Mouse (Mus musculus) liver, embryonic 14.5 days (tissue): ENCODE results near the gene Phc2. TPM values are rescaled to one million over a fixed set of nuclear protein-coding genes. Genes with fewer than 3 reads are reported as not detected.

Experiments
- ATAC-seq: fragments of 200-750 bp; cut with Nextera tagmentation; 2 replicates; pipeline ENCODE4 v1.8.0; 2017; ENCODE audit warnings: moderate number of reproducible peaks, mild to moderate bottlenecking, moderate library complexity; ENCODE audit not compliant: insufficient read depth
- DNase-seq, 3 experiments: peaks; one replicate each; pipeline ENCODE4 v3.0.0-alpha.2; 2012 to 2013; ENCODE audit warnings: low read depth in 3 of 3, low spot score in 3 of 3
- H3K27ac ChIP-seq: fragments of 300-500 bp; sonication (generic); 2 replicates; pipeline ENCODE4 v1.5.1; 2014; ENCODE audit warnings: moderate library complexity, mild to moderate bottlenecking, control low read depth, inconsistent platforms
- H3K27me3 ChIP-seq: fragments of 300-500 bp; sonication (generic); 2 replicates; pipeline ENCODE4 v1.6.1; 2014; ENCODE audit warnings: mild to moderate bottlenecking, low read length, moderate library complexity; ENCODE audit not compliant: control insufficient read depth, insufficient read depth
- H3K36me3 ChIP-seq: fragments of 300-500 bp; sonication (generic); replicated peaks from 2 replicates; pipeline ENCODE4 v1.6.1; 2014; ENCODE audit warnings: low read depth; ENCODE audit not compliant: control insufficient read depth, insufficient read depth
- H3K4me1 ChIP-seq, 2 experiments: fragments of 200-500 bp in 1 of 2; fragments of 300-500 bp in 1 of 2; sonication (generic) in 1 of 2; replicated peaks; 2 replicates each; pipeline ENCODE4 v1.6.1; 2012 to 2014; ENCODE audit warnings: antibody characterized with exemption in 1 of 2, inconsistent platforms in 1 of 2, low read length in 1 of 2; ENCODE audit not compliant: control insufficient read depth in 2 of 2, insufficient read depth in 2 of 2
- H3K4me2 ChIP-seq: fragments of 300-500 bp; sonication (generic); 2 replicates; pipeline ENCODE4 v1.6.1; 2014; ENCODE audit warnings: low read depth, mild to moderate bottlenecking, control low read depth, moderate library complexity
- H3K4me3 ChIP-seq, 2 experiments: fragments of 200-500 bp in 1 of 2; fragments of 300-500 bp in 1 of 2; sonication (generic) in 1 of 2; 2 replicates each; pipeline ENCODE4 v1.5.1; 2012 to 2014; ENCODE audit warnings: low read depth in 2 of 2, low read length in 2 of 2, mild to moderate bottlenecking in 2 of 2, control low read depth in 1 of 2, inconsistent platforms in 1 of 2, moderate library complexity in 1 of 2; ENCODE audit not compliant: insufficient read depth in 1 of 2
- H3K9ac ChIP-seq: fragments of 300-500 bp; sonication (generic); replicated peaks from 2 replicates; pipeline ENCODE4 v1.6.1; 2014; ENCODE audit warnings: mild to moderate bottlenecking, control low read depth, moderate library complexity
- H3K9me3 ChIP-seq: fragments of 300-500 bp; sonication (generic); 2 replicates; pipeline ENCODE4 v1.6.1; 2016; ENCODE audit warnings: low read length, mixed read lengths; ENCODE audit not compliant: control insufficient read depth
- CTCF ChIP-seq: IDR thresholded peaks from 2 replicates; pipeline ENCODE4 v1.5.1; 2016; ENCODE audit warnings: antibody characterized with exemption, low read depth, control low read depth
- EP300 ChIP-seq: IDR thresholded peaks from 2 replicates; pipeline ENCODE4 v1.6.1; 2016; ENCODE audit warnings: antibody characterized with exemption, low read depth
- WGBS: fragments of 180-500 bp; shearing (Covaris S2); extraction: QIAGEN DNeasy Blood & Tissue Kit; methylation state at CpG from one replicate; pipeline ENCODE4 v1.1.7; 2014; ENCODE audit not compliant: insufficient replicate concordance; 5-methylcytosine and 5-hydroxymethylcytosine counted together
- polyA plus RNA-seq, 2 experiments: library from polyadenylated mRNA; depleted of rRNA in 1 of 2; stranded (reverse) in 1 of 2; unstranded in 1 of 2; fragments of >200 nt; fragmentation: Nextera tagmentation in 1 of 2; extraction: Ambion mirVana in 1 of 2; gene quantifications; 2 replicates each; pipeline versions ENCODE4 v1.2.1 to v1.2.3; 2012 to 2014

Gene Phc2
- polyA plus RNA-seq, 2 experiments, result 8.8 to 17.1 TPM

- Histone ChIP-seq H3K4me2 (no peak overlapping the region), H3K27ac (no peak overlapping the region), H3K36me3 (no peaks in the 10 kb centered on the region), H3K9ac (no peak overlapping the region), H3K4me1 (peaks cover 4 to 14% of the 10 kb centered on the region in 2 experiments), H3K27me3 (no peaks in the 10 kb centered on the region), H3K4me3 (no peak overlapping the region), H3K9me3 (no peaks in the 10 kb centered on the region)
- WGBS, result 69% methylated on average over 4 of the region's 4 CpGs
- no peak for DNase-seq
- no peak for ATAC-seq
- TF ChIP-seq CTCF (no peak), EP300 (no peak)
These were observed 67.3 kb downstream of the Phc2 start for GRCm38 (mm10) chr4:128721761-128722160.

GRCm38 (mm10) chr4:128722932-128723331 lies 68.4 kb downstream of the Phc2 start:
- no peaks in the 10 kb centered on the region for H3K9me3 ChIP-seq
- no peak overlapping the region for H3K4me3 ChIP-seq
- H3K4me2 ChIP-seq, result no peak overlapping the region
- 67% methylated on average over 8 of the region's 8 CpGs for WGBS
- ATAC-seq, result no peak
- no peak for DNase-seq
- peaks cover 7 to 18% of the 10 kb centered on the region in 2 experiments for H3K4me1 ChIP-seq
- H3K9ac ChIP-seq, result no peak overlapping the region
- no peaks in the 10 kb centered on the region for H3K27me3 ChIP-seq
- no peak overlapping the region for H3K27ac ChIP-seq
- no peaks in the 10 kb centered on the region for H3K36me3 ChIP-seq
- TF ChIP-seq CTCF, result no peak
- no peak for TF ChIP-seq EP300

- Histone ChIP-seq H3K4me3 (no peak overlapping the region), H3K4me2 (no peak overlapping the region), H3K9me3 (no peaks in the 10 kb centered on the region), H3K4me1 (peaks cover 7 to 18% of the 10 kb centered on the region in 2 experiments), H3K36me3 (no peaks in the 10 kb centered on the region), H3K9ac (no peak overlapping the region), H3K27ac (no peak overlapping the region), H3K27me3 (no peaks in the 10 kb centered on the region)
- no peak for TF ChIP-seq CTCF
- TF ChIP-seq EP300, result no peak
- DNase-seq (no peak), ATAC-seq (no peak)
- WGBS, result 70% methylated on average over 13 of the region's 13 CpGs
These were observed 68.9 kb downstream of the Phc2 start for GRCm38 (mm10) chr4:128723431-128723830.

DNA sequence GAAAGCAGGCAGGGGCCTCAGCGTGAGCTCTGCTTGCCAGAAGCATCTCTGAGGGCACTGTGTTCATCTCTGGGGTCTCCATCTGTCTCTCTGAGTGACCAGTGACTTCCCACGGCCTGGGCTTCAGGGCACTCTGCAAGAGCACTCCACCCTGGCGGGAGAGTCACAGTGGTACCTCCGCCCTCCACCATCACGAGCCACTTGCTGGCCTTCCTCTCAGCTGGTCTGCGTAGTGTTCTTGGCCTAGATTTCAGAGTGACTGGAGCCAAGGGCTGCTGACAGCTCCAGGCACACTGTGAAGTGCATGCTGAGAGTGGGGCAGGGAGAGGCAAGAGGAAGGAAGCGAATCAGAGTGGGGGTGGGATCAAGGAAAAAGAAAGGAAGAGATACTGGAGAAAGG lies 69.6 kb downstream of the Phc2 start:
- peaks cover 13 to 24% of the 10 kb centered on the region in 2 experiments for H3K4me1 ChIP-seq
- no peak overlapping the region for H3K27ac ChIP-seq
- ATAC-seq, result no peak
- WGBS, result 53% methylated on average over 7 of the region's 7 CpGs
- TF ChIP-seq EP300, result no peak
- no peak for TF ChIP-seq CTCF
- H3K9me3 ChIP-seq, result no peaks in the 10 kb centered on the region
- H3K27me3 ChIP-seq, result no peaks in the 10 kb centered on the region
- no peak overlapping the region for H3K4me3 ChIP-seq
- DNase-seq, result no peak
- no peak overlapping the region for H3K9ac ChIP-seq
- no peak overlapping the region for H3K4me2 ChIP-seq
- H3K36me3 ChIP-seq, result no peaks in the 10 kb centered on the region

DNA sequence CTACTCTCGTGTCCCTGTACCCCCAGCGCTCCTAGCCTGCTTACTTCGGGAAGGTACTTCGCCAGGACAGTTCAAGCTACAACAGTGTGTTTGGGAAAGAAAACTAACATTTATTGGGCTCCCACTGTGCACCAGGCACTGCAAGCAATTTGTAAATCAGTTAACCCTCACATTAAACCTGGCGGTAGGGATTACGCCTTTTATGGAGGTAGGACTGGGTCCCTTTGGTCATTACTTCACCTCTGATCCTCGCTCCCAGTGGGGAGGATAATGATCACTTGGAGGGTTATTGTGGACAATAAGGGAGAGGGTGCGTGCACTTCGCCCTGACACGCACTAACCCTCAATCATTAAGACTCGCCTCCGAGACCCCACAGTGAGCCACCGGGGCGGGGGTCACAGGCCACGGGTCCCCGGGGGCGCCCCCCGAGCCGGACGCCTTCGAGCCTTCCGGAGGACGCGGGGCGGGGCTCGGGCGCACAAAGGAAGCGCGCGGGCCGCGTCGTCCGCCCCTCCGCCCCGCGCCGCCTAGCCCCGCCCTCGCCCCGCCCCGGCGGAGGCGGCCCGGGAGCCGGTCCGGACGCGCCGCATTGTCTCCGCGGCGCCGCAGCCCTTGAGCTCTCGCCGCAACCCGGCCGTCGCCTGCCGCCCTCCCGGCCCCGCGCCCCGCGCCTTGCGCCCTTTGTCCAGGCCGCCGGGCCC lies 72.7 kb downstream of the Phc2 start:
- peak; percentile 93 for ATAC-seq
- Histone ChIP-seq H3K27ac (peak overlapping the region; percentile 73), H3K36me3 (peaks cover 2% of the 10 kb centered on the region), H3K27me3 (no peaks in the 10 kb centered on the region), H3K4me2 (peak overlapping the region; percentile 88), H3K4me1 (peaks cover 19 to 28% of the 10 kb centered on the region in 2 experiments), H3K4me3 (peak overlapping the region; percentile 86 to 87), H3K9me3 (no peaks in the 10 kb centered on the region), H3K9ac (peak overlapping the region; percentile 93)
- peak; percentile 55 to 68 (median 63) for DNase-seq
- WGBS, result 2% methylated on average over 66 of the region's 68 CpGs
- no peak for TF ChIP-seq CTCF
- no peak for TF ChIP-seq EP300
